Mouse (Mus musculus) left cerebral cortex, adult 11 months (tissue): ENCODE measurements around the gene Lrba.

Experiments used
- DNase-seq: peaks from one replicate; pipeline ENCODE4 v3.0.0; 2022; ENCODE audit warnings: low spot score

Gene Lrba

DNA sequence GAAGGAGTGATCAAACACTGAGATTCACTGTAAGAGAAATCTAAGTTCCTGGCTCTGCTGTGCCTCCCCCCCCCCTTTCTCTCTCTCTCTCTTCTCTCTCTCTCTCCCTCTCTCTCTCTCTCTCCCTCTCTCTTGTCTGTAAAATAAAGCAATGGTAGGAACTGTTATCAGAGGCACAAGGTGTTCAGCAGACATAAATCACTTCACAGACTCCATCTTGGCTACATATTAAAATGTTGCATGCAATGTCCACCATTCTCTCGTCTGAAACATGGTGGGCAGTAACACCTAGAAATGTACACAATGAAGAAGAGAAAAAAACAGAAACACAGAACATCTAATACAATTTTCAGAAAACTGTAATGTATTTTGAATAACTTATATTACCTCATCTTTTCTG, 534.9 kb downstream of the Lrba start:
- no peak for DNase-seq

DNA sequence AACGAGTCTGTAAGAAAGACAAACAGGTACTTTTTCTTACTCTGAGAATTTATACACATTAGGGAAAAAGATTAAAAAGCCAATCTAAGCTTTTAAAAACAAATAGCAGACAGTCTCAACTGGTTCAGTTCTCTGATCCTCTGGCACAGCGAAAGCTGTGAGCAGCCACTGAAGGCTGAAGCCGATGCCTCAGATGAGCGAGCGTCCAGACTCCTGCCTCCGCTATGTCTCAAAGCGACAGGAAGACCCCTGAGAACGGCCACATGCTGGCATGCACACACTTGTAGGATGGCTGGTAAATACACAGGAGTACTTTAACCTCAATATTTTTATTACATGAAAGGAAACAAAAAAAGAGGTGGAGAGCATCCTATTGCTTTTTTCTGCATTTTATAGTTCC, 535.4 kb downstream of the Lrba start:
- DNase-seq = no peak

DNA sequence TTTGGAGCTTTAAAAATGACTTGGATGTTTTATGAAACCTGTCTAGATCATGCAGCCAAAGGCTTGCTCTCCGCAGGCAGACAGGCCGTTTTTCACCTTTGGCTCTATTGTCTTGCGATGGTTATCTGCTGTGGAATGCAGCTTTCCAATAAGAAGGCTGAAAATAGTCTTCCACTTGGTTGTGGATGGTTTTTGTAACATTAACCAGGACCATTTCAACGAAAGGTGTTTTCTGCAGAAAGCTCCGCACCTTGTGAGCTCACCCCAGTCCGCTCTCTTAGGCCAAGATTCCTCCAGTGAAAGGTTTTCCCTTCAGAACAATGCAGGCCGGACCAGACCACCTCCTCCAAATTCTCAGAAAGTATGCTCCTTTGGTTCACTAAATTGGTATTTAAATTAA, 536.0 kb downstream of the Lrba start:
- DNase-seq = no peak

DNA sequence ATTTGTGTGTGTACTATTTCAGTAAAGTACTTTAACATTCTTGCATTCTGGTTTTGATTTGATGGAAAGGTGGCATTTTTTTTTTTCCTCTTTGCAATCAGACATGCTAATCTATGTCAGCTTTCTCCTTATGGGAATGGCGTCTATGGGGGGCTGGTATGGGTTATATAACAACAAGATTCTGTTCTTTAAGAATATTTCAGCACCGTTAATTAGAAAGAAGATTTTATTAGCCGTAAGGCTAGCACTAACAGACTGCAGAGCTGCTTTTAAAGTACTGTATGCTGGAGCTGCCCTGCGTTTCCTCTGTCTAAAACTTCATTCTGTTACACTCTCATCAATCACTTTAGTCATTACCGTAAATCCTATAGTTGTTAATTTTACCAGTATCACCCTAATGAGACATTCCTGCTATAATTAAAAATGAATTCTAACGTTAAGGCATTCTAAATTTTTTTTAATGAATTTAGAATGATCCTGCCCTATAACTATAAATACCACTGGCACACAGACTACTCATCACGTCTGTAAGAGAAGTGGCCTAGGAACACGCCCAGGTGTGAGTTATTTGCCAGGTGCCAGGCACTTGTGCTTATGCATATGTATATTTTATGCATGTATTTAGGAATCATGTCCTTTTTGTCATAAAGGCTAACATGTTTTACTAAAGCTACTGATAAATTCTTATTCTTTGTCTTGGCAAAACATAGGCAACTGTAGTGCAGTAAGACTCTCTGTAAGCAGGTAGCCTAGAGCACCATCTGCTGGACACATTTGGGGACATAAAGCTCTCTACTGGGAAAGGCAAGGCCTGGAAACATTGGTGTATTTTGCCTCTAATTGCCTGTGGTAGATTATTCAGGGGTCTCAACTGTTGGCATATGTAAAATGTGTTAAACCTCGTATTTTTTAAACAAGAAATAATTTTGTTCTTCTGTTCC, 536.9 kb downstream of the Lrba start:
- peak; percentile 76 for DNase-seq

DNA sequence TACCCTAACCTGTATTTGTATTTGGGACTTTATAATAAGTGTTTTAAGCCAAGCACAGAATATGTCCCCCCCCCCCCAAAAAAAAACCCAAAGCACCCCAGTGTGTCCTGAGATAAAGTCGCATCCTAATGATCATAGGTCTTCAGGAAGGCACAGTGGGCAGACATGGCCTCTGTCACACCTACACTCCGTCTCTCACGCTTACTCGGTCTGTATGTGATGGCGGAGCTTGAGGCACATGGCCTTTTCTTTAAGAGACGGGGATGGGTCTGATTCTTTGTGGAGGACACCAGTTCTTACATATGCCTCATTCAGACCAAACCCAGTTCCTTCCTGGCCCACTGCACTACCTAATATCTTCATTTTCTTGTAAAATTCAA, 537.5 kb downstream of the Lrba start:
- no peak for DNase-seq

DNA sequence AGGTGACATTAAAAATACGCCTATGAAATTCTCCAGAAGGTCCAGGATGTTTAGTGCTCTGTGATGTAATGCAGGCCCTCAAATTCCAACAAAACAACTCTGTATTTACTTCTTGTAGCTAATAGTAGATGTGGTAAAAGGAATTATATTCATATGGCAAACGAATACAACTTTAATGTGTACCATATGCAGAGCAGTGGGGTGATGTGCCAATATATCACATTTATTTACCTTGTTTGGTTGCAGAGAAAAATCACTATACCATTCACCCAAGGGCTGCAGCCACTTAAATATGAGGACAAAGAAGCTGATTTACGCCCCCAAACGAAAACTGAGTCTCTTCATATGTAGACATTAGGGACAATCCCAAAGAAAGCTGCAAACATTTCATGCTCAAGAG, 538.0 kb downstream of the Lrba start:
- no peak for DNase-seq

DNA sequence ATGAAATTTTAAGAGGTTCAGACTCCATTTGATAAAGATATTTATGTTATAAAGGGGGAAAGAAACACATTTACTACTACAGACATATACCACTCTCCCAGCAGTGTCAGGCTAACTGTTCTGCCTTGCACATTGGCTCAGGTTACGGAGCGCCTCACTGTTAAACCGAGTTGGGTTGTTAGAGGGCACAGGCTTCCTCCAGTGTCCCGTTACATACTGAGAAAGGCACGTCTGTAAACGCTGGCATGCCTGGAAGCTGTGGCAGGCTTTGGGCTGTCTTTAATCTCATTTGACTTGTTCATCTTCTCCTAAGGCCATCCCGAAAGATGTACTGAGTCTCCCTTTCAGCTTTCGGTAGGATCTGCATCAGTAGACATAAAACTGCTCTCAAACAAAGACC, 544.1 kb downstream of the Lrba start:
- DNase-seq = no peak

DNA sequence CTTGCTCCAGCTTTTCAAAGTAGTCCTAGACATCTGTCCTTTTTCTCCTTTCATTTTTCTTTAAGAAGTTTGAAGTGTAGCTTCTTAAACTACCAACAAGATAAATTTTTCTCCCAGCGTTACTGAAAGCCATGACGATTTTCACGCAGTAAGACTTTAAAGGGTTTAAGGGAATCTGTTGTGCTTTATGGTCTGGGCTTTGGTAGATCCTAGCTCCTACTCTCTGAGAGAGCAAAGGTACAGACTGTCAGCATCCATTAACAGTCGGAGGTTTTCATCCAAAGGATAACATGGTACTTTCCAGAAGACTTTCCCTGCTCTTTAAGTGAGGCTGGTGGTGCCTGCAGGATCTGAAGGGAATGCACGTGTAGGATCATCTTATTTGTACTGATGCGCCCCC, 544.5 kb downstream of the Lrba start:
- DNase-seq = no peak

DNA sequence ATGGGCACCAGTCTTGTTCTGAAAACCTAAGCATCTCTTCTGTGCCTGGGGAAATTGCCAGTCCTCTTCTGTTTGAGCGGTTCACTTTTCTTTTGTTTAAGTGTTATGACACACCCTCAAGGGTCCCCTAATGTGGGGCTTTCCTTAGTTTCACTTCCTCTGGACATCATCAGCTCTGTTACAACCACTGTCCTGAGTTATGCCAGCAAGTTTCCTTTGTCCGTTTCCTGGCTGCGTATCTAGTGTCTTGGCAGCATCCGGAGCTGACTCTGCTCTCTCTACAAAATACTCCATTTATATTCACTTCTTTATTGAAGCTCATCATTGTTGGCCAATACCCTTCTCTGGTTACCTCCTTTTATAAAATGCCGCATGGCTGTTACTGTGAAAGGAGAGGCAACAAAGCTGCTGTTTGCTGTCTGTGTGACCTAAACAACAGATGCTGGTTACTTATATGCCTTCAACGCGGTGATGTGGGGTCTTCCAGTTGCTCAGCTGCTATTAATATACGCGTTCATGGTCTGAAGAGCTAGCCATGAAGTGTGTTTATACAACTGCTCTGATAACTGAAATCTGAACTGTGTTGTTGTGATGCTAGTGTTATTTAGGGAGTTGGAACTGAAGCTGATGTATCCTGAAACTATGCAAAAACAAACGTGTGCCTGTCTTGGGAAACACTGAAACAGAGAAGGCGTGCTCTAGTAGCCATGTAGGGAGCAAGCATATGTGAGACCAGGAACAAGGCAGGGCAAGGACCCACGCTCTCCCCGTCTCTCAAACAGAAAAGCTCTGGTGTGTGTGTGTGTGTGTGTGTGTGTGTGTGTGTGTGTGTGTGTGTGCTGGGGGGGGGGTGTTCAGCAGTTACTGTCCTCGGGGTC, 550.3 kb downstream of the Lrba start:
- no peak for DNase-seq

DNA sequence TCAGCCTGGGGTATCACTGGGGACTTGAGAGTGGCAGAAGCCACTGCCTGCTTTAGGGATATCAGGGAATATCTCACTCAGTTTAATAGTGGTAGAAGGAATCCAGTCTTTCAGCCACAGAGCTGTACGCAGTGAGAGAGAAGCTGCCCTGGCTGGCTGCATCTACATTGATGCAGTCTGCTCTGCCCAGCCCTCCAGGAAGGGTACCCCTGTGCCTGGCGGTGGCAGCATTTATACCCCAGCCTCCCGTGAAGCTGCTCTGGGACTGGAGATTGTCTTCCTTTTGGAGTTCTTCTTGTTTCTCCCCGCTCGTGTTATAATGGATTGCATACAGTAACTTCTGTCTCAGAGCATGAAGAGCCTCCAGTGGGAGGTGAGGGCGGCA, 551.0 kb downstream of the Lrba start:
- no peak for DNase-seq

DNA sequence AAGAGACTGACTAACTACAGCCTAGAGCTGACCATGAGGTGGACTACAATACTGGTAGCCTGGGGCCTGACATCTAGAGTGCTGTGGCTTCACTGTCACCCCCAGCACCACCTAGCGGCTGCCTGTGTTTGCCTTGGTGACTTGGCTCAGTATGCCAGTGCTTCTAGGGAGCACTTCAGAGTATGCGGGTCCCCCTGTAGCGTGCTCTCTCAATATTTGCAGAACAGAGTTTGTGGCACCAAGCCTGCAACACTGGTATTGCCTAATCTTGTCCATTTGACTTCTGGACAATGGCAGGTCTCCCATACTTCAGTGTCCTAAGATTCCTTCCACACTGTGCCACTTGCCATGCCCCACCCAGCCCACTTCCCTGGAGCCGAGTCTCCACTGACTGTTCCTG, 555.2 kb downstream of the Lrba start:
- DNase-seq = no peak

DNA sequence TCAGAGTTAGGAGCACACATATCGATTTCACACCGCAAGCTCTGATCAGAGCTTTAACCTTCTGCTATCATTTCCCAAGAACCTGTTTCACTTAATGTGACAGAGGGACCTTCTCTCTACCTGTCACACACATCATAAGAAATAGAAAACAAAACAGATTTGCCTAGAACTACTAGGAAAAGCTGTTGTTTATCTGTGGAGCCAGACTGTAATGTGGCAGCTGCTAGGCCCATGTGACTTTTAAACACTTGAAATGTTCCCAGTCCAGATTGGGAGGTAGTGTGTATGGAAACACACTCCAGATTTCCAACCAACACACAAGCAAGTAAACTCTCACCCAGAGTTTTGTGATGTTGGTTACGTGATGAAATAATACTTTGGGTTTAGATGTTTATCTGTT, 559.6 kb downstream of the Lrba start:
- no peak for DNase-seq

DNA sequence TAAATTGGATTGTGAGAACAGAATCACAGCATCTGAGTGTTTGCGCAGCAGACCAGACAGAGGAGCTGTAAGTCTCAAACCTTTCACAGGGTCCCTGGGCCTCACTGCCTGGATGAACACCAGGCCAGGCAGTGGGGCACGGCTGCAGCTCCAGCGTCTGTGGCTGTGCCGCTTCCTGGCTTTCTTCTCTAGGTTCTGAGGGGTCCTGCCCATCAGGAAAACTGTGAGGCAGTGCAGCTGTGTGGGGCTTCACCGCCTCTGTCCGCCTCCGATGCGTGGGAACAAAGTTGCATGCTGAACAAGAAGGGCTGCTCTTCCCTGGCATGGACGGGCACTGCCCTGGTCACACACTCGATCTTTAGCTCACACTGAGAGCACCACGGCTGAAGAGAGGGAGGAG, 560.5 kb downstream of the Lrba start:
- no peak for DNase-seq

DNA sequence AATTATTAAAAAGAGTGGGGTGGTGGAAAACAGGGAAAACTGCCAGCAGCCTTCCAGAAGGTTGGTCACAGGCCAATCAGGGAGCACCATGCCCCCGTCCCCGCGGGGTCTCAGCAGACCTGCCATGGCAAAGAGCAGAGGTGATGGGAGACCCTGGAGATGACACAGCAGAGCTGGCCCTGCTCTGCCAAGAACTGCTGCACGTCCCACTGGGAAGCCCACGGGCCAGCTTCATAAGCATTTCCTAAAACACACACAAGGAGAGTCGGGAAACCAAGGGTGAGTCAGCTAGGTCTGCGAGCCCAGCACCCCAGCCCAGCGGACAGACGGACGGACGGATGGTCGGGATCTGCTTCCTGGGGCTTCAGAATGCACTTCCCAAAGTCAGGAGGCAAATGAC, 561.8 kb downstream of the Lrba start:
- DNase-seq = no peak

DNA sequence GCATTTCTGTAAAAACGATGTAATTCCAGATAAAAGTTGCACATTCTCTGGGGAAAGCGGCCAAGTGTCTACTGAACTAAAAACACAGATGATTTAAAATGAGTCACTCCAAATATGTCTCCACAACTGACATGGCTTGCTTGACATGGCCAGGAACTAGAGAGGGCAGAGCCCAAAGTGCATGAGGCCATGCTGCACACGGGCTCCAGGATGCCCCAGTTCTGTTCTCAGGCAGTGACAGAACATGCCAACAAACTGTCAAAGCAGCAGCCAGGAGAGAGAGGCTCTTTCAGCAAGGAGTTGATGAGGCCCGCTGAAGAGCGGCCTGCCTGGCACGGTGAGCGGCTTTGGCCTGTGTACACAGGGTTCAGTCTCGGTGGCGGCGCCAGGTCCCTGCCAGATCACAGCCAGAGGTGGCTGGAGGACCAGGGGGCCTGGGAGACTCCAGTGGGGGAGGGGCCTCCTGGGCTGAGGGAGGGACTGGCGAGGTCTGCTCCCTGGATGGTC, 562.4 kb downstream of the Lrba start:
- DNase-seq = peak; percentile 49

DNA sequence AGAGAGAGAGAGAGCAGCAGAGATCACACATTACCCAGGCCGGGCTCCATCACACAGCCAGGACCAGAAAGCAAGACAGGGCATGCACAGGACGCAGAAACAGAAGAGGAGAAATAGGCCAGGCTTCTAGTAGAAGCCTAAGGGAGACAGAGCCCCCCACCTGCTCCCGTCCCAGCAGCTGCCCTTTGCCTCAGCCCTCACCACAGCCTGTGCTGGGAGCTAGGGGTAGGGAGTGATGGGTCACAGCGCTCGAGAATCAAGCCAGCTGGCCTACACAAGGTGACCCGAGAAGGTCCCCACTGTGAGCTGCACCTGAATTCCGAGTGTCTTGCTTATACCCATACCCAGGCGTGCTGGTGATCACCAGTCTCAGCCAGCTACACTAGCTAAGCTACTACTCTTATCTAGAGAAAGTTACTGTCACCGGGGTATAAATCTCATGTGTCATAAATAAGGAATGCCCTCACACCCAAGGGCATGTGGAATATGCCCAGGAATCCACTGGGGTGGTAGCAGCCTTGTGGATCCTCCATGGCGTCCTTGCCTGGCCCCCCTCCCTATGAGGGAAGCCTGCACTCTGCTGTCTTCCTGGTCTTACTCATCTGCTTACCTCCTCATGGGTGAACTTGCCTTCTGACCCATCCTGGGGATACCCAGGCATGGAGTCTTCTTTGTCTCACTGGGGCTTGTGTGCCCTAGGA, 563.1 kb downstream of the Lrba start:
- DNase-seq = no peak

DNA sequence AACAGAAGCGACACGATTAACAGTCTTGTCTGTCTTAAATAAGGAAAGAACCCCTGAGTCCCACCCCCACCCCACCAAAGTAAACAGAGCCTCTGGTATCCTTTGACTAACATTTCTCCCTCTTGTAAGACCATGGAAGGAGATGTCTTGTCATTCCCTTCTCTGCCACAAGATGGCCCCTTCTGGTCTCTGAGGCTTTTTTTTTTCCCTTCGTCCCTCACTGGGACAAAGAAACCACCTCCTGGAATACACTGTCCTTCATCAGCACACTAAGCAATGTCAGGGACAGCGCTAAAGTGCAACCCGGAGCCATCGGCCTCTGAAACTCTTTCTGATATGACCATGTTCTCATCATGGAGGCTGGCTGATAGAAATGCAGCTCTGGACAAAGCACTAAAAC, 564.2 kb downstream of the Lrba start:
- DNase-seq = peak; percentile 61

DNA sequence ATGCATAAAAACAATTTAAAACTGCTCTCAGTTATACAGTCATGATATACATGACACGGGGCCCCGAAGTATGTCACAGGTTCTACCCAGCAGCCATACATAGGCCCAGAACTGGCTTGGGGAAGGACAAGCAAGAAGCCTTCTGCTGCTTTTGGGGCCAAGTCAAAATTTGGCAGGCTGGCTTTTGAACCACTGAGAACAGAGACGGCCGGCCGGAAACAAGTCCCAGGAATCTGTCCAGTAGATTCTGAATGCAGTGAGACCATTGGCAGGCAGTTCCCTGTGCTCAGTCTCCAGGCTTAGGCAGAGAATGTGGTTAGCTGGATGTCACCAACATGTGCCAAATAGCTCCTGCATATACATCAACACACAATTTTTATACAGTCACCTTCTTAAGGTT, 565.3 kb downstream of the Lrba start:
- no peak for DNase-seq

DNA sequence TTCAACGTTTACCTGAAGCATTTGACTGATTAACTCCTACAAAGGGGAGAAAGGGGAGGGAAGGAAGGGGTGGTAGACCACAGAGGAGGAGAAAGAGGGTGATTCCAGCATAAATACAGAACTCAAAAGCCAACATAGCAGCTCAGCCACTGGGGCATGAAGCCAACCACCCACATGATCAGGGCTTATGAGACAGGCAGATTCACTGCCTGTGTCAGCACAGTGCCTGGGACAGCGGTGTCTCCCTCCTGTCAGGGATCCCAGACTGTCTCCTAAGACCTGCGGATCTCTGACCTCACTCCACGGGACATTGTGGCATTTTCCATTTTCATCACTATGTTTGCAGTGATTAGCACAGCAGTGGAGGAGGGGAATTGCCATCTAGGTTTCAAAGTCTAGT, 568.8 kb downstream of the Lrba start:
- no peak for DNase-seq

DNA sequence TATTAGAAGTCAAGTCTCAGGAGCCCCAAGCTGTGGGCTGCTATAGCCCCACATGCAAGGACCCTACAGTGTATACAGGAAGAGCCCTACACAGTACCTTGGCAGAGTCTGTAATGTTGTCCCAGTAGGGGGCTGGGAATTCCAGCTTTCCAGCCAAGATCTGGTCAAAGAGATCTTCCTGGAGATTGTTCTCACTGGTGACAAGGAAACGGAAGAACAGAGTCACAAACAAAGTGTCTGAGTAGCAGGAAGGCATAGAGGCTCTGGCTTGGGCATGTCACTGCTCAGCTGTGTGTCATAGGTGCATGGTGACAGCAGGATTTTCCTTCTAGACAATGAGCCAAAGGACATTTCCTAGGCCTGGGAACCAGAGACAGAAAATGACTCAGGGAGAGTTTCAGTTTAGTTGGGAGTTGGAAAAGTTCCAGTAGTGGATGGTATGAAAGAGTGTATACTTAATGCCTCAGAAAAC, 569.3 kb downstream of the Lrba start:
- DNase-seq = no peak

DNA sequence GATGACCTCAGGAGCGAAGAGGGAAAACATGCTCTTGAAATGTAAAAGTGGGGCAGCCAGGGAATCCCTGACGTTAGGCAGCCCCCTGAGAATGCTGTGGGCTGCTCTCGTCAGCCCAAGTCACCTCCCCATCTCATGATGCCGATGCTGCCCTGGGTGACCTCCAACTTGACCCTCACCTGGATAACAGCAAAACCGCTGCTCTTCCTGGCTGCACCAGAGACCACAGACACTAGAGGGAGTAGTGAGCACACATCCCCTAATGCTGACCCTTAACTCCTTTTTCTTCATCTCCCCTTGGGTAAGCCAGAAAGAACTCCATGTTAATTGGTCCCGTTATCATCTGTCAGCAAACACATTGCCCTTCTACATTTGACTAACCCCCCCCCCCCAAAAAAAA, 572.2 kb downstream of the Lrba start:
- DNase-seq = no peak

DNA sequence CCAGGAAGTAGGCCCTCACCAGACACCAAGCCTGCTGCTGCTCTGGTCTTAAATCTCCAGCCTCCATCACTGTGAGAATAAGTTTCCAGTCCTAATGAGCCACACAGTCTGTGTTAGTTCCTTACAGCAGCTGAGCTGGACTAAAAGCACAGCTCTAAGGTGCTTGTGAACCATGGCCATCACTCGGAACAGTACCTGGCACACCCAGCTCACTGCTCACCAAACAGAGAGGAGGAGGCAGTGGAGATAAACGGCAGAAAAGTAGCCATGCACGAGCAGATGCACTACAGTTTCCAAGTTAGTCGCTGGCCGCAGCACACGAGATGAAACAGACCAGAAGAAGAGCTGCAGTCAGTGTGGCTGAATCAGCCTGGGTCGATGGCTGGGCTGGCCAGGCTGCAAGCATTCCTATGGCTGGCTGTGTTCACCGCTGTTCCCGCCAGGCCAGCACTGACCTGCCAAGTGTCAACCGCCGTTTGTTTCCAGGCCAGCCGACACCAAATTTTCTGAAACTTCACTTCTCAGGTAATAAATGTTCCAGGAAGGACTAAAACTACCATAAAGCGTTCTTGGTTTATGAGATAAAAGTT, 573.5 kb downstream of the Lrba start:
- DNase-seq = no peak
